Mouse (Mus musculus): Measurements from ENCODE around the gene Apaf1. TPM values are rescaled to one million over a fixed set of nuclear protein-coding genes. Genes with fewer than 3 reads are reported as not detected.

Apaf1 gene
- total RNA-seq, 2 experiments from 2014 or later = 7.8 to 8.2 TPM

GRCm38 (mm10) chr10:90990340-90990739 is 92.2 kb downstream of the Apaf1 start:
- intact Hi-C loops (cut with DNase I) = no loop called here
- no peak for DNase-seq

GRCm38 (mm10) chr10:90983046-90983445 is 99.5 kb downstream of the Apaf1 start:
- DNase-seq = no peak
- intact Hi-C loops (cut with DNase I) = no loop called here

GRCm38 (mm10) chr10:90981811-90982210 is 100.8 kb downstream of the Apaf1 start:
- DNase-seq = no peak
- intact Hi-C loops (cut with DNase I) = no loop called here

GRCm38 (mm10) chr10:90974491-90974890 is 108.1 kb downstream of the Apaf1 start:
- no peak for DNase-seq
- intact Hi-C loops (cut with DNase I) = no loop called here

- intact Hi-C loops (cut with DNase I) = no loop called here
Observed at GRCm38 (mm10) chr10:90974084-90974483, 108.5 kb downstream of the Apaf1 start.

GRCm38 (mm10) chr10:90970560-90970959 is 112.0 kb downstream of the Apaf1 start:
- intact Hi-C loops (cut with DNase I) = no loop called here
- no peak for DNase-seq

More at GRCm38 (mm10) chr10:90974084-90974483, 108.5 kb downstream of the Apaf1 start:
- no peak for DNase-seq

GRCm38 (mm10) chr10:90969355-90970174 is 113.0 kb downstream of the Apaf1 start:
- intact Hi-C loops (cut with DNase I) = no loop called here
- peak; percentile 47 to 66 for DNase-seq

- intact Hi-C loops (cut with DNase I) = no loop called here
Observed at GRCm38 (mm10) chr10:90968247-90968646, 114.3 kb downstream of the Apaf1 start.

GRCm38 (mm10) chr10:90966821-90967220 is 115.7 kb downstream of the Apaf1 start:
- intact Hi-C loops (cut with DNase I) = no loop called here
- DNase-seq = no peak

More at GRCm38 (mm10) chr10:90968247-90968646, 114.3 kb downstream of the Apaf1 start:
- DNase-seq = no peak

- intact Hi-C loops (cut with DNase I) = no loop called here
- no peak for DNase-seq
Observed at GRCm38 (mm10) chr10:90965671-90966315, 116.8 kb downstream of the Apaf1 start.

GRCm38 (mm10) chr10:90964511-90964910 is 118.1 kb downstream of the Apaf1 start:
- no peak for DNase-seq
- intact Hi-C loops (cut with DNase I) = no loop called here

GRCm38 (mm10) chr10:90960374-90960773 is 122.2 kb downstream of the Apaf1 start:
- no peak for DNase-seq
- intact Hi-C loops (cut with DNase I) = no loop called here

- intact Hi-C loops (cut with DNase I) = no loop called here
- DNase-seq = peak in 1 of 2 experiments; percentile 24
Observed at GRCm38 (mm10) chr10:90953821-90954220, 128.7 kb downstream of the Apaf1 start.

GRCm38 (mm10) chr10:90953103-90953709 is 129.4 kb downstream of the Apaf1 start:
- DNase-seq = peak; percentile 42 to 57
- intact Hi-C loops (cut with DNase I) = no loop called here

- DNase-seq = no peak
- intact Hi-C loops (cut with DNase I) = no loop called here
Observed at GRCm38 (mm10) chr10:90947608-90948373, 134.8 kb downstream of the Apaf1 start.

GRCm38 (mm10) chr10:90947043-90947442 is 135.5 kb downstream of the Apaf1 start:
- intact Hi-C loops (cut with DNase I) = no loop called here
- DNase-seq = no peak

- intact Hi-C loops (cut with DNase I) = no loop called here
- peak; percentile 58 to 60 for DNase-seq
Observed at GRCm38 (mm10) chr10:90942001-90942700, 140.4 kb downstream of the Apaf1 start.

- intact Hi-C loops (cut with DNase I) = no loop called here
- peak; percentile 40 to 54 for DNase-seq
Observed at GRCm38 (mm10) chr10:90940521-90941520, 141.7 kb downstream of the Apaf1 start.

All from heart, postnatal 36 days (tissue).